Mouse (Mus musculus) cerebellum, adult 9-11 months (tissue): ENCODE data around the gene Slc13a2.
A peak's percentile ranks its signal among the peaks of the same experiment; 100 is the strongest.

ENCODE experiments used
- DNase-seq: peaks from one replicate; pipeline ENCODE4 v3.0.0; 2022

Slc13a2 gene

DNA sequence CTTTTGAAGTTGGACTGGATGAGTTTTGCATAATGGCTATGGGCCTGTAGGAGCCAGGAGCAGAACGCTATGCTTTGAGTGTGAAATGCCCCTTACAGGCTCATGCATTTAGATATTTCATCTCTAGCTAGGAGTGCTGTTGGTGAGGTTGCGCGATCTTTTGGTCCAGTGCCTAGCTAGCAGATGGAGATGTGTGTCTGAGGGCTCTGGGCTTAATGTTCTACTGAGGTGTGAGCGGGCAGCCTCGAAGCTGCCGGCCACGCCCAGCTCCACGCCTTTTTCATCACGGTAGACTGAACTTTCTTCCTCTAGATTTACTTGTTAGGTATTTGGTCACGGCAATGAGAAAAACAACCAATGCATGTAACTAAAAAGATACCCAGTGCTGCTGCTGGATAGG, 9.2 kb upstream of the Slc13a2 start:
- DNase-seq: no peak

- DNase-seq: no peak
These were observed 8.3 kb upstream of the Slc13a2 start for GRCm38 (mm10) chr11:78430195-78430878.

DNA sequence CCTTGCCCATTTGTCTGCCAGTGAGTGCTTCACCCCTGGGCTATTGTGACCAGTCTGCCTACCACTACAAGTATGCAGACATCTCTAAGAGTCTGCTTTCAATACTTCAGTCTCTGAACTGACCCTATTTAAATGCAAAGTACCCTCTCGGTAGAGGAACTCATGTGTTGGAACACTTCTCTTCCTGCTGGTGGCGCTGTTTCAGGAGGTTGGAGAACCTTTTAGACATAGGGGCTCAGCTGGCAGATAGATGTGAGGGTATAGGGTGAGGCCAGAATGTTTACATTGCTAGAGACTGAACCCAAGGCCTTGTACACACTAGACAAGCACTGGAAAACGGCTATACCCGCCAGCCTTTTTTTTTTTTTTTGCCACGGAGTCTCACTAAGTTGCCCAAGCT, 6.3 kb upstream of the Slc13a2 start:
- no peak for DNase-seq

DNA sequence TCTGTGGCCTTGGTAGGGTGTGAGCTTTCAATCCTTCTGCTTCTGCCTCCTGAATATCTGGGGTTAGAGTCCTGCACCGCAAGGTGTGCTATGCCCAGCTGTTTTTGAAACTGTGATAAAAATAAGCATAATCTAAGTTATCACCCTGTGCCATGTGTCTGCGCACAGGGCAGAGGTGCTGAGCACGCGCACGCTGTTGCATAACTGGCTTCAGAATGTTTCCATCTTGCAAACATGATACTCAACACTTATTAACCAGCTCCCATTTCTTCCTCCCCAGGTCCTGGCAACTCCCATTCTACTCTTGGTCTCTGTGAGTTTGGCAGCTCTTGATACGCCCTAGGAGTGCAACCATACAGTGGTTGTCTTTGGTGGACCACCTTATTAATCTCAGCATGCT, 5.6 kb upstream of the Slc13a2 start:
- no peak for DNase-seq

- no peak for DNase-seq
These were observed 3.6 kb upstream of the Slc13a2 start for GRCm38 (mm10) chr11:78425572-78425971.

DNA sequence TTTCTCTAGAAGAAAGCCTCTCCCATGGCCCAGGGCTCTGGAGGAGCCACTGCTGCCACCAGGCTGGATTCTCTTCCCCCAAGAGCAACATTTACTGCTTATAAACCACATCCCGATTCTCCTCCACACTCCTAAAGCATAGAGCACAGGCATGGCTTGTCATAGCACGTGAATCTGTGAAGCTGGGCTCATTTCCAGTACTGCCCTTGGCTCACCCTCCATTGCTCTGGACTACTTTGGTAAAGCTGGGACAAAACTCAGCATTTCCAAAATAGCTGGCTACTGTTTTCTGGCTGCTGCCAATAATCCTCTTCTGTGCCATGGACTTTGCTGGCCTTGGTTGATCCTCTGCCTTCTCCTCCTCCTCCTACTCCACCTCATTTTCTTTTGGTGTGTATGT, 2.3 kb upstream of the Slc13a2 start:
- DNase-seq: no peak

DNA sequence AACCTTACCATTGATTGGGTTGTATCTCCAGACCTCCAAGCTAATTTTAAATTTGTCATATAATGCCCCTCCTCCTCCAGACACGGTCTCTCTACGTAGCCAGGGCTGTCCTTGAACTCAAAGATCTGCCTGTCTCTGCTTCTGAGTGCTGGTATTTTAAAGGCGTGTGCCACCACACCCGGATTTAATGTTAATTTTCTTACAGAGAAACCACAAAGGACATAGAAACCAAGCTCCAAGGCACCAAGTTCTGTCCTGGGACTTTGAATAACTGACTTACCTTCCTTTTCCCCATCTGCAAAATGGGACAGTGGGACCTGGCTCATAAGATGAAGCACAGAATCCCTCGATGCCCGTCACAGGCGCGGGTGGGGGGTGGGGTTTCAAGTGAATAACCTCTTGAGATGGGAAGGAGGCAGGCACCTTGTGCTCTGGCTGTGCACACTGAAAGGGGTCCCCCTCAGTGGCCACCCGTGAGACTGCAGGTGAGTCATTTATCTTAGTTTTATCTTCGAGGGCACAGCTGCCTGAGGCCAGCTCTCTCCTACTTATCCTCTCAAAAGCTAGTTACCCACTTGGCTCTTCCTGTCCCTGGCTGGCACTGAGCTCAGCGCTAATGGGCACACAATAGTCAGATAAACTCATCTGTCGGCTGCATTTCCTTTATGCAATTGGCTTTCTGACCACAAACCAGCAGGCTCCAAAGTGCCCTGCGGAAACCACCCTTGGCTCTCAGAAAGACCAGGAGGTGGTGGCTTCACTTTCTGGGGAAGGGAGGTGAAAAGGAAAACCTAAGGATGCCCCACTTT, 612 bp downstream of the Slc13a2 start:
- no peak for DNase-seq

GRCm38 (mm10) chr11:78420263-78420889, 1.6 kb downstream of the Slc13a2 start:
- no peak for DNase-seq

GRCm38 (mm10) chr11:78416854-78417253, 5.2 kb downstream of the Slc13a2 start:
- no peak for DNase-seq

- DNase-seq: no peak
These were observed 9.2 kb downstream of the Slc13a2 start for GRCm38 (mm10) chr11:78412861-78413260.

DNA sequence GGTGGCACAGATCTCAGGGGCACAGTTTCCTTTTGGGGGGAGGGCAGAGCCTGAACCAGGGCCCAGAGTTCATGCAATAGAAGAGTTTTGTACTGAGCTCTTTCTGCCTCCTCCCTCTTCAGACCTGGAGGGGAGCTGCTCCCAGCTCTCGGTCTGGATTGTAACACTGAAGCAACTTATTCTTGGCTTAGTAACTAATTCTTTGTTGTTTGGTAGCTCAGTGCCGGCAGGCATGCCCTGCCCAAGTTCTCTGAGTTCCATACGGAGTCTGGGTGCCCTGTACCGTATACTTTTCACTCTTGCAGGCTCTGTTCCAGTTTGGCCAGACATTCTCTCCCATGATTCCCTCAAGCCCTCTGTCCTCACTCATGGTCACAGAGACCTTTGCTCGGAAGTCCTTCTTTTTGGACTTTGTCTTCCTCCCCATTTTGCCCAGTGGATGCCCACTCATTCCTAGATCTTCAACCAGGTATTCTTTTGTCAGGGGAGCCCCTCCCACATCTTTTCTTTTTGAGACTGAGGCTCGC, 9.6 kb downstream of the Slc13a2 start:
- no peak for DNase-seq

- DNase-seq: peak; percentile 52
These were observed 10.3 kb downstream of the Slc13a2 start for GRCm38 (mm10) chr11:78411606-78412323.

- DNase-seq: no peak
These were observed 13.5 kb downstream of the Slc13a2 start for GRCm38 (mm10) chr11:78408256-78409240.

- DNase-seq: no peak
These were observed 20.0 kb downstream of the Slc13a2 start for GRCm38 (mm10) chr11:78402062-78402461.

DNA sequence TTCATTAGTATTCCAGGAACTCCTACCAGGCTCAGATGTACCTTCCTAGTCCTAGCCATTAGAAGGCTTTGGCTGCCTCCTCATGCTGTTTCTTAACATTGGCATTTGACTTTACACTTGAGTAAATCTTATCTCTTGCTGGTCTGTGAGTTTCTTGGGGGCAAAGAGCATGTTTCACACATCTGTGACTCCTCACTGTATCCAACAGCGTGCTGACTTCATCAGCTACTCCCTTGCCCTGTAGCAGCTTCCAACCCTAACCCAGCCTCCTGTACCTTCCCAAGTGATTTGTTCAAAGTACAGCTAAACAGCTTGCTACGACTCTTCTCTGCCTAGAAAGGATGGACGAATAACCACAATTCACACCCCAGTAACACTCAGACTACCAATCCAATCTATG, 20.5 kb downstream of the Slc13a2 start:
- no peak for DNase-seq

GRCm38 (mm10) chr11:78400936-78401335, 21.1 kb downstream of the Slc13a2 start:
- no peak for DNase-seq

DNA sequence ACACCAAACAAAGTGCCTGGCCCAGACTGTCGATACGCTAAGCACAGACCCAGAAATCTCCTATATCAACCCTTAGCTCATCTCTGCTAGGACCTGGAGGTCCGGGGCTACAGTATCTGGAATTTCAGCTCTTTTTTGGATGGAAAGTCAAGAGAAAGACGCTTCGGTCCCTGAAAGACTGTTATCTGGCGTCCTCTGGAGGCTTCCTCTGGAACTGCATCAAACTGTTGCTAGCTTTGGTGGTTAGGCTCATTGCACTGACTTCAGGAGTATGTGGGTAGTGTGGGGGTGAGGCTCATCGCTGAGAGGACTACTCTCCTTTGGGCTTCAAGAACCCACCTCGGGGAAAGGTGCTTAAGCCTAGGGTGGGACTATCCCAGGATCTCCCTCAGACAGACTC, 22.3 kb downstream of the Slc13a2 start:
- DNase-seq: peak; percentile 42

DNA sequence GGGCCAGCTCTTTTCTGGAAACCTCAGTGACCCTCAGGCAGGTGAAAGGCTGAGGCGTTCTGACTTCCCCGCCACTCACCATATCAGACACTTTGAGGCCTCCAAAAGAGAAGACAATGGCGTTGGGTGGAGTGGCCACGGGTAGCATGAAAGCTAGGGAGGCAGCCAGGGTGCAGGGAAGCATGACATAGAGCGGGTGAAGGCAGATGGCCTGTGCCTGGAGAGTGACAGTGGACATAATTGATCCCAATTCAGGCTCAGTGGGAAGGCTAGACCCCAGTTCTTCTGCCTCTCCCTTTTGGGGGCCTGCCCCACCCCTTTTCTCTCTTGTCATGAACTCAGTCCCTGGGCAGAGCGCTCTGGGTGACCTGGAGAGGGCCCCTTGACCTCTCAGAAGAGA, 23.8 kb downstream of the Slc13a2 start:
- no peak for DNase-seq

DNA sequence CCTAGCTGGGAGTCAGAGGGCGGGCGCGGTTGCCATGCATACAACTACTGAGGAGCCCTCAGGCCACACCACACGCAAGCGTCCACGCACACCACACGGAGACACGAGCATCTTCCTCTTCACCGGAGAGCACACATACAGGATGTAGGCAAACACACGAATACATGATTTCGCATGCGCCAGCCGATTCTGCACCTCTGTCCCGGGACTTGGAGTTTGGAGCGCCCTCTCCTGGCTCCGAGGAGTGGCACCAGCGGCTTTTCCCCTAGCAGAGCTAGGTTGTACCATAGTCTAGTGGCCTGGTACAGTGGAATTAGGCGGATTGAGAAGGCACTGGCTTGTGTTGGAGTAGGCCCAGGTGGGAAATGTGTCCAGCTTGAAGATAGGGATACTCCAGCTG, 24.6 kb downstream of the Slc13a2 start:
- DNase-seq: peak; percentile 52

GRCm38 (mm10) chr11:78396950-78397349, 25.1 kb downstream of the Slc13a2 start:
- DNase-seq: no peak

DNA sequence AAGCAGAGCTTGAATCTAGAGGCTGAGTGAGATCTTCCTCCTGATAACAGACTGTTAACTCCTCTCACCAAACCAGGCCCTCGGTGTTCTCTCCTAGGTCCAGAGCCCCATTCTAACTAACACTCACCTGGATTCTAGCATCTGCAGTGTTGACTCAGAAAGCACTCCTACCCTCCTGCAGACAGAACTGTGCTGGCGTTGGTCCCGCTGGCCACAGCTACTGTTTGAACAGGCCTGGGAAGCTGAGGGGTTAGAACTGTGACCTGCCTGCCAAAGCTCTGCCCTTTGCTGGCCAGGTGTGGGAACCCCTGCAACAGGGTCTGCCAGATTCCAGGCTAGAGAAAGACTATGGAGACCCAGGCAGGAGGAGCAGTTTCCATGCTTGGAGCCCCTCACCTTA, 29.3 kb downstream of the Slc13a2 start:
- no peak for DNase-seq

DNA sequence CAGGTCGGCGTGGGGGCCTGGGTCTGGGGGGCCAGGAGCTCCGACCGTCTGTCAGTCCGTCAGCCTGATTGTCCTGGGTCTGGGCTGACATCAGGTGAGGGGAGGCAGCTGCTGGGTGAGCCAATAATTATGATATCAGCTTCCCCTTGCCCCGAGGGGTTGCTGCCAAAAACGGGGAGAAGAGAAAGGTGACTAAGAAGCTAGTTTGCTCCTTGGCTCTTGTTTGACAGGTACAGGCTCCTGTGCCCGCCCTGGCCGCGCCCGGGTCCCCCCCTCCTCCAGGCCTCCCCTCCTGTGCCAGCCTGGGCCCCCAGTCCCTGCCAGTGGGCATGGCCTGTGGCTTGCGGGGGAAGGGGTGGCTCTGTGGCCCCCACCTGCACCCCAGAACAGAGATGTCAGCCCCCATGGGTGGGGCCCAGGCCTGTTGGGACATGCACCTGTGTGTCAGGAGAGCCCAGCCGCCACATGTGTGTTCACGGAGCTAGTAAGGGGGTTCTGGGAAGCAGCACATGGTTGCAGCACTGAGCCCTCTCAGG, 35.4 kb downstream of the Slc13a2 start, which contains the start of gene Foxn1:
Gene Foxn1, minus strand, starts transcription at position 51 of the 536 bp plus-strand sequence.
- no peak for DNase-seq
